Mouse (Mus musculus) embryo, embryonic 10.5 days (tissue): ENCODE results near the gene Klhl7.

Experiments
- DNase-seq: peaks from one replicate; pipeline ENCODE4 v3.0.0-alpha.2; 2015; ENCODE audit warnings: low spot score

Klhl7 gene

GRCm38 (mm10) chr5:24181514-24182295 is 81.3 kb downstream of the Klhl7 start:
- no peak for DNase-seq

- DNase-seq = no peak
Measured at GRCm38 (mm10) chr5:24182296-24182734, 81.9 kb downstream of the Klhl7 start.

- no peak for DNase-seq
Measured at GRCm38 (mm10) chr5:24183096-24183495, 82.7 kb downstream of the Klhl7 start.

- no peak for DNase-seq
Measured at GRCm38 (mm10) chr5:24184011-24184410, 83.6 kb downstream of the Klhl7 start.

- no peak for DNase-seq
Measured at GRCm38 (mm10) chr5:24188476-24188875, 88.1 kb downstream of the Klhl7 start.

- DNase-seq = no peak
Measured at GRCm38 (mm10) chr5:24191821-24192220, 91.4 kb downstream of the Klhl7 start.

GRCm38 (mm10) chr5:24201006-24201405 is 100.6 kb downstream of the Klhl7 start:
- DNase-seq = no peak

- DNase-seq = no peak
Measured at GRCm38 (mm10) chr5:24202492-24202891, 102.1 kb downstream of the Klhl7 start.

GRCm38 (mm10) chr5:24203266-24203665 is 102.9 kb downstream of the Klhl7 start:
- DNase-seq = no peak

GRCm38 (mm10) chr5:24207965-24208364 is 107.6 kb downstream of the Klhl7 start:
- DNase-seq = peak; percentile 17

- no peak for DNase-seq
Measured at GRCm38 (mm10) chr5:24208505-24208904, 108.1 kb downstream of the Klhl7 start.
